Mouse (Mus musculus) bone marrow macrophage, adult 2 months (primary cell): ENCODE data around the gene Kdm2a. TPM values are rescaled to one million over a fixed set of nuclear protein-coding genes. Genes with fewer than 3 reads are reported as not detected.
A peak's percentile ranks its signal among the peaks of the same experiment; 100 is the strongest.
"Not testable (repeated sequence)": the region's sequence is repeated elsewhere in the genome, so short reads cannot be mapped to it uniquely, and the experiment has no call there.

Experiments
- H3K27ac ChIP-seq: 2 replicates; pipeline ENCODE4 v1.5.1; 2012; ENCODE audit warnings: low read depth, low read length; ENCODE audit not compliant: insufficient read depth
- H3K4me1 ChIP-seq: 2 replicates; pipeline ENCODE4 v1.6.1; 2012; ENCODE audit warnings: low read length; ENCODE audit not compliant: control insufficient read depth, insufficient read depth
- H3K4me3 ChIP-seq: 2 replicates; pipeline ENCODE4 v1.5.1; 2012; ENCODE audit warnings: mild to moderate bottlenecking, low read length, moderate library complexity; ENCODE audit not compliant: insufficient read depth
- CTCF ChIP-seq: IDR thresholded peaks from 2 replicates; pipeline ENCODE4 v1.5.1; 2012; ENCODE audit warnings: low read depth, mild to moderate bottlenecking, low read length, moderate library complexity
- POLR2A ChIP-seq: IDR thresholded peaks from 2 replicates; pipeline ENCODE4 v1.6.1; 2012; ENCODE audit warnings: mild to moderate bottlenecking, low read depth, low read length, borderline replicate concordance
- polyA plus RNA-seq: library from polyadenylated mRNA; stranded (reverse); fragments of >200 nt; gene quantifications from 2 replicates; pipeline ENCODE4 v1.2.4, GENCODE M21; 2012; ENCODE audit not compliant: missing spikeins, insufficient read depth, insufficient read length

Gene Kdm2a
- polyA plus RNA-seq, 1 experiment, result 84.4 TPM

GRCm38 (mm10) chr19:4385026-4385425 is 13.1 kb downstream of the Kdm2a start:
- TF ChIP-seq CTCF, result no peak
- TF ChIP-seq POLR2A, result no peak
- no peak overlapping the region for H3K27ac ChIP-seq
- no peak overlapping the region for H3K4me3 ChIP-seq
- 0 out of 2 replicates have a peak, but pooled peaks cover 2% of the 10 kb centered on the region for H3K4me1 ChIP-seq

DNA sequence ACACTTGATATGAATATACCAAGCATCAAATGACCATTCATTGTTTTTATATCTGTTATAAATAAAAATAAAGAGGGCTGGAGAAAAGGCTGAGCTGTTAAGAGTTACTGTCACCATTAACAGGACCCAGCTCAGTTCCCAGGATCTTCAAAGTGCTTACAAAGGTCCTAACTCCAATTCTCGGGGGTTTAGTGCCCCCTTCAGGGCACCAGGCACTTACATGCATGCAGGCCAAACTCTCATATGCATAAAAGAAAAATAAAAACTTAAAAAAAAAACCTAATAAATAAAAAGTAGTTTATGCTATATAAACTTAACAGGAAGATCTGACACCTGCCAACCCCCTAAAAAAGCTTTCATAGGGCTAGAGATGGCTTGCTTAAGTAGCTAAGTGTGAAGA is 13.8 kb downstream of the Kdm2a start:
- no peak overlapping the region for H3K27ac ChIP-seq
- 0 out of 2 replicates have a peak, but pooled peaks cover 2% of the 10 kb centered on the region for H3K4me1 ChIP-seq
- H3K4me3 ChIP-seq, result no peak overlapping the region
- no peak for TF ChIP-seq CTCF
- TF ChIP-seq POLR2A, result no peak

DNA sequence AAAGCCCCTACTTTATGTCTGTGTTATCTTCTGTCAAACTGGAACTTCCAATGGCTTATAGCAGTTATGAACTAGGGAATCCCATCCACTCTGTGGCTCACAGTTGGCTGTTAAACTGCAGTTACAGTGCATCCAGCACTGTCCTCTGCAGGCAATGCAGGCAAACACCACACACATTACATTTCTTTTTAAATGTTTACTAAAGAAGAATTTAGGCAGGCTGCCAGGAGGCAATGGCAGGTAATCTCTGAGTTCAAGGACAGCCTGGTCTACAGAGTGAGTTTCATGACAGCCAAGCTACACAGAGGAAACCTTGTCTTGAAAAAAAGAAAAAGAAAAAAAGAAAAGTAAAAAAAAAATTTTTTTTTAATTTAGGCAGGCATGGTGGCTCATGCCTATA is 14.8 kb downstream of the Kdm2a start:
- Histone ChIP-seq H3K4me3 (no peak overlapping the region), H3K27ac (no peak overlapping the region), H3K4me1 (0 out of 2 replicates have a peak, but pooled peaks cover 2% of the 10 kb centered on the region)
- TF ChIP-seq CTCF (no peak), POLR2A (no peak)

DNA sequence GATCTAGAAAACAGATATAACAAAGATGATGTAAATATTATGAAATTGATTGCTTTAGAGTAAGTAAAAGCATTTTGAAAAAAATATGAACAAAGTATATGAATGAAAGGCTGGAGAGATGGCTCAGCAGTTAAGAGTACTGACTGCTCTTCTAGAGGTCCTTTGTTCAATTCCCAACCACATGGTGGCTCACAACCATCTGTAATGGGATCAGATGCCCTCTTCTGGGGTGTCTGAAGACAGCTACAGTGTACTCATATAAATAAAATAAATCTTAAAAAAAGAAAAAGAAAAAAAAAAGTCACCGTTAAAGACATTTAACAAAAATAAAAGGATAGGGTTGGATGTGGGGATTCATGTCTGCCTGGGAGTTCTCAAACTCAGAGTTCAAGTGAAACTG is 15.8 kb downstream of the Kdm2a start:
- not testable (repeated sequence) for H3K27ac ChIP-seq, H3K4me1 ChIP-seq, H3K4me3 ChIP-seq

DNA sequence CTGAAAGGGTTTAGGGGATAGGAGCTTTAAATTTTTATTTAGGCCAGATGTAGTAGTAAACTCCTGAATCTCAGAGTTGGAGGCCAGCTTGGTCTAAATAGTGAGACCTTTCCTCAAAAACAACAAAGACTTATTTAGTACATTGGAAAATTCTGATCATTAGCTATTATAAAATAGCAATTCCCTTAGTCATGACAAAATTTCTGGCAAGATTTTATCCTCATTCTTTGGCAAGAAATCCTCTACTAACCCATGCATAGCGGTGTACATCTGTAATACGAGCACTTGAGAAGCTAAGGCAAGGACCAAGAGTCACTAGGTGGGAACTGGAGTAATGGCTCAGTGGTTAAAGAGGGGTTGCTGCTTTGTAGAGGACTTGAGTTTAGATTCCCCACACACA is 27.4 kb downstream of the Kdm2a start:
- H3K27ac ChIP-seq, result no peak overlapping the region
- TF ChIP-seq CTCF, result no peak
- H3K4me3 ChIP-seq, result no peak overlapping the region
- no peaks in the 10 kb centered on the region for H3K4me1 ChIP-seq

- Histone ChIP-seq H3K4me3 (no peak overlapping the region), H3K27ac (no peak overlapping the region), H3K4me1 (no peaks in the 10 kb centered on the region)
- no peak for TF ChIP-seq CTCF
- no peak for TF ChIP-seq POLR2A
Measured at GRCm38 (mm10) chr19:4370254-4370653, 27.8 kb downstream of the Kdm2a start.

DNA sequence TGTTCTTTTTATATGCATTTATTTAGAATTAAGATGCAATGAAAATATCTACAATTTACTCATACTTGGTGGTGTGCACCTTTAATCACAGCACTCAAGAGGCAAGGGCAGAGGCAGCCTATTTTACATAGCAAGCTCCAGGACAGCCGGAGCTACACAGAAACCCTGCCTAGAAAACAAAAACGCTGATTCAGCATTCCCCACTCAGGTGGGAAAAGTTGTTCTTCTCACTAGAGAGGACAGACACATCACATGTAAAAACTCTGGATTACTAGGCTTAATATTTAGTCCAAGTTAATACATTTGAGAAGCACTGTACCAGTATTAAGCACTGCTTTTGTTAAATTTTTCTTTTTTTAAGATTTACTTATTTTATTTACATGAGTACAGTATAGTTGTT is 48.6 kb downstream of the Kdm2a start:
- H3K4me1 ChIP-seq, result no peaks in the 10 kb centered on the region
- TF ChIP-seq CTCF, result no peak
- no peak for TF ChIP-seq POLR2A
- H3K27ac ChIP-seq, result no peak overlapping the region
- H3K4me3 ChIP-seq, result no peak overlapping the region

GRCm38 (mm10) chr19:4346479-4346878 is 51.6 kb downstream of the Kdm2a start:
- TF ChIP-seq POLR2A (no peak), CTCF (no peak)
- H3K27ac ChIP-seq, result no peak overlapping the region
- no peak overlapping the region for H3K4me3 ChIP-seq
- H3K4me1 ChIP-seq, result no peaks in the 10 kb centered on the region

DNA sequence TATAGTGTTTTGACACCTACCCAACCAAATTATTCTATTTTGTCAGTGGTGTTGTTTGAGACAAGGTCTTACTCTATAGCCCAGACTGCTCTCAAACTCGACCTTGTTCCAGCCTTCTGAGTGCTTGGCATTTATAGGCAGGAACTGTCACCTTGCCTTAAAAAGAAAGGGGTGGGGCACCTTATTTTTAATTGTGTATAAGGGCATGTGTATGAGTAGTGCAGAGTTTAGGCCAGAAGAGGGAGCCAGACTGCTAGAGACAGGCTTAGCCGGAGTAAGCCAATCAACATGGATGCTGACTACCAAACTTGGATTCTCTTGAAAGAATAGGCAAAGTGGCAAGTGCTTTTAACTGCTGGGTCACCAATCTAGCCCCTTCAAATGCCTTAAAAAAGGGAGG is 59.9 kb downstream of the Kdm2a start:
- no peak for TF ChIP-seq CTCF
- TF ChIP-seq POLR2A, result no peak
- Histone ChIP-seq H3K4me1 (0 out of 2 replicates have a peak, but pooled peaks cover 7% of the 10 kb centered on the region), H3K27ac (no peak overlapping the region), H3K4me3 (no peak overlapping the region)

DNA sequence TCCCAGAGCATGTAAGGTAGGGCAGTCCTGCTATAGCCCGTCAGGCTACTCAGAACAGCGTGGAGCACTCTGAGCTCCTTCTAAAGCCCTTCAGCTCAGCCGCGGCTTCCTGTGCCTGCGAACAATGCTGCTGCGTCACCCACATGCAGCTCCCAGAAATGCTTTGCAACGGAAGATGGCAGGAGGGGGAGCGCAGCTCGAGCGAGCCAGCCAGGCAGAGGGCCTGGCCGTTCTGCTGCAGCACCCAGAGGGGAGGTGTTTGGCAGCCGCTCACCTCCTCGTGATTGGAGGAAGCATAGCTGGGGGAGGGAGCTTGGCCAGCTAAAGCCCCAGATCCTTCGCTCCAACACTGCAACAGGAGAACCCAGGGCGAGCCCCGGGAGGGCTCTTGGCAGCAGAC is 64.3 kb downstream of the Kdm2a start:
- Histone ChIP-seq H3K27ac (peak overlapping the region; percentile 79), H3K4me3 (peak overlapping the region; percentile 68), H3K4me1 (peaks cover 20% of the 10 kb centered on the region)
- TF ChIP-seq CTCF (no peak), POLR2A (no peak)

DNA sequence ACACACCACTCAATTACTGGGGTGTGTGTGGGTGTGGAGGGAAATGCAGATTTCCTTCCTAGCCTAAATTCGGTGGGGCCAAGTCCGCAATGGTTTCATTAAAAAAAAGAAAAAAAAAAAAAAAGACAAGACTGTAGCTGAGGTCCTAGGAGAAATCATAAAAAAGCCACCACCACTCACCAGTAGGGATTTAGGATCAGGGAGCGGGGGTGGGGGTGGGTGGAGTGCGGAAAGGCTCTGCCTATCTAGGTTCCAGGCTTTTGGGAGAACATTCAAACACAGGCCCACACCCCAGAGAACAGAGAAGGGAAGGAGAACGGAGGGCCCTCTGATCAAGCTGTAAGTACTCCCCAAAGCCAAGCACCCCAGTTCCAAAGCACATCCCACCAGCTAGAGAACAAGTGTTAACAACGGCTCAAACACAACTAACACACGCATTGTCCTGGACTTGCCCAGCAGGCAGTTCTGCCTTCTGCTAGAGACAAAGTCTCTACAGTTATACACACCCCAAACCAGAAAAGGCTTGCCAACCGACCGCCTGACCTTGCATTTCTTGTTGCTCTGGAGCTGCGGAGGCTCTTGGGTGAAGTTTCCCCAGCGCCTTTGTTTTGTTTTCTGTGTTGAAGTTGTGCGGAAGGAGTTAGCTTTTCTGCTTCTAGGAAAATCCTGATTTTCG is 64.8 kb downstream of the Kdm2a start:
- H3K4me1 ChIP-seq, result peaks cover 20% of the 10 kb centered on the region
- peak overlapping the region; percentile 68 for H3K4me3 ChIP-seq
- H3K27ac ChIP-seq, result peak overlapping the region; percentile 79
- no peak; the same call in 1 of the 2 replicates for TF ChIP-seq CTCF
